Mouse (Mus musculus): ENCODE data around the gene Chst8.

GRCm38 (mm10) chr7:34764250-34765148, 48.0 kb downstream of the Chst8 start:
- TF ChIP-seq MAFK (IDR thresholded peaks at IDR 0.05; ENCODE audit: insufficient read depth, low read depth, low read length): no peak
- TF ChIP-seq CHD2 (IDR thresholded peaks at IDR 0.05; ENCODE audit: low read depth, low read length): no peak
- no peak for TF ChIP-seq ZC3H11A (IDR thresholded peaks at IDR 0.05; ENCODE audit: borderline replicate concordance, low read depth, low read length)
- TF ChIP-seq ZNF384 (IDR thresholded peaks at IDR 0.05; ENCODE audit: low read depth, low read length): no peak
